Mouse (Mus musculus) embryonic stem cell, embryonic (primary cell): Measurements from ENCODE around the gene Slc12a1.

ENCODE experiments used
- CTCF ChIA-PET, 4 experiments: fragments of 300-600 bp in 2 of 4; fragments of 350-600 bp in 2 of 4; sonication (Branson Sonifier 250); formaldehyde crosslinking; loops; one replicate each; lab custom pipeline; 2022; ENCODE audit warnings: inconsistent platforms in 2 of 4; lab: Charles Lee
- POLR2A ChIA-PET, 4 experiments: fragments of 300-600 bp in 2 of 4; fragments of 350-600 bp in 2 of 4; sonication (Branson Sonifier 250); formaldehyde crosslinking; loops; one replicate each; lab custom pipeline; 2022; ENCODE audit warnings: antibody characterized with exemption in 4 of 4, inconsistent platforms in 1 of 4; lab: Charles Lee

The Slc12a1 gene

DNA sequence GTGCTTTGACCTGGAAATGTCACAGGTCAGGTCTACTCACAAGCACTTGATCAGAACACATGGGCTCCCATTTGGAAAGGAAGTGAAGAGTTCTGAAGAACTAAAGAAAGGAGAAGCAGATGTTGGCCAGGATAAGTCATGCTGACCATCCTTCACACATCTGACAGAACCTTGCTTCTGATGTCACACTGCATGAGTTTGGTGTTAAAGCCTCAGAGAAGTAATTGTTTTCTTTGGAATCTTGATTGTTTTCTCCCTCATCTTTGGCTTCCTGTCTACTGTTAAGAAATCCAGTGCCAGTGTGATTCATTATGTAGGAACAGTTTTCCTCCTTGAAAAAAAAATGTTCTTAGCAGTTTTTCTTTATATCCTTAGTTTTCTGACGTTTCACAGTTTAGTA lies 116.6 kb downstream of the Slc12a1 start:
- ChIA-PET POLR2A (no interaction called here), CTCF (no interaction called here)

DNA sequence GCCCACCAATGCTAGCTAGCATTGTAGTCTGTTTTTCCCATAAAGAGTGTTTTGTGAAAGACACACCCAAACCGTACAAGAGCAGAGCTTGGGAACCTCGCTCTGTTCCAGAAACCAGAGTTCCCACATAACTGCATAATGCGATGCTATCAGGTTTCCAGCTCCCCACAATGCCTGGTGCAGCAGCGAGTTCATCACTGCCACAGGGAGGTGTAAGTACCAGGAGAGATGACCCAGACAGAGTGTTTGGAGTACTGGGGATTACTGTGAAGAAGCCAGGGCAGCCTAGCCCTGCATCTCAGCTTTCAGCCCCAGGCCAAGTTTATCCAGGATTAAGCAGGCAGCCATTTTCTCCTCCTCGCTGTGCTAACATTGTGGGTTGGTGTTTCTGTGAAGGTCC lies 123.3 kb downstream of the Slc12a1 start:
- ChIA-PET POLR2A (no interaction called here), CTCF (no interaction called here)

DNA sequence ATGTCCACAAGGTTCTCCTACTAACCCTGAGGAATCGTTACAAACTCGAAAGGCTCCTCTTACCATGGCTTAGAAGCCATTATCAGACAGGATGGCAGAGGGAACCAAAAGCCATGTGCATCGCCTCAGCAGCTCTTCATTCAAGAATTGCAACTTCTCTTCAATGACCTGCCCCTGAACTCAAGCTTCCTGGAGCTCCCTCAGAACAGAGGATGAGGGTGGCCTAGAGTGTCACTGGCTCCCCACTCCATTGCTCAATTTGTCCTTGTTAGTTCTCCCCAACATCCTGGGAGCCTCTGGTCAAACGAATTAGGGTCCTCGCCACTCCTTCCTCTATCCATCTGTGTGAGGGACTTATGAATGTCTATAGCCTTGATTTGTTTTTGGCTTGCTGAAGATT lies 124.4 kb downstream of the Slc12a1 start:
- ChIA-PET POLR2A (no interaction called here), CTCF (no interaction called here)

DNA sequence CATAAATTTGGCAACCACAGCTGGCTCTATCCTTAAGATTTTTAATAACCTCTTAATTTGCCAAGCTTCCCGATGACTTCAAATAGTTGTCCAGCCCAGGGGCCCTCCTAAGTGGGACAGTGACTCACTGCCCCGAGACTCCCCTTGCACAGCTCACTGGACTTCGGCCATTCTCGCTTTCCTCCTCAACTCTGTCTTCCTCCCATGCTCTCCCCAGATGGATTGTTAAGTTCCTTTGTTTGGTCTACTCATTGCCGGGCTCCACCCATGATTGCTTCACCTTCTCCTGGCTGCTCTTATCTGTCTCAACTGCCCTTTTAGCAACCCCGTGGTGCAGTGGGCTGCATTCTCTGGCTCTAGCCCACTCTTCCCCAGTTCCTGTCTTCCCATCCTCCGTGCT lies 126.2 kb downstream of the Slc12a1 start:
- ChIA-PET CTCF (interaction anchor here in 1 of 4 experiments (0.5 kb wide), 1 partner anchor 11 kb away, joined by 3 read pairs; no protein-coding TSS in a partner anchor), POLR2A (interaction anchor here in 1 of 4 experiments (0.5 to 1.1 kb wide), 2 partner anchors 30 to 129 kb away, joined by 3 to 4 read pairs; no protein-coding TSS in a partner anchor)
